Mouse (Mus musculus) hindbrain, postnatal 0 days (tissue): ENCODE data around the gene Prdx2. TPM values are rescaled to one million over a fixed set of nuclear protein-coding genes. Genes with fewer than 3 reads are reported as not detected.

Source experiments
- ATAC-seq: fragments of 200-750 bp; cut with Nextera tagmentation; 2 replicates; pipeline ENCODE4 v1.8.0; 2017; ENCODE audit warnings: mild to moderate bottlenecking, moderate TSS enrichment, moderate library complexity
- DNase-seq: peaks from one replicate; pipeline ENCODE4 v3.0.0-alpha.2; 2015; ENCODE audit warnings: low spot score
- H3K27ac ChIP-seq: fragments of 300-500 bp; sonication (generic); 2 replicates; pipeline ENCODE4 v1.5.1; 2014; ENCODE audit warnings: mild to moderate bottlenecking
- H3K27me3 ChIP-seq: fragments of 300-500 bp; sonication (generic); 2 replicates; pipeline ENCODE4 v1.6.1; 2014; ENCODE audit warnings: low read length, mixed read lengths; ENCODE audit not compliant: insufficient read depth
- H3K36me3 ChIP-seq: fragments of 300-500 bp; sonication (generic); 2 replicates; pipeline ENCODE4 v1.6.1; 2014; ENCODE audit warnings: low read length, mixed read lengths; ENCODE audit not compliant: insufficient read depth
- H3K4me1 ChIP-seq: fragments of 300-500 bp; sonication (generic); 2 replicates; pipeline ENCODE4 v1.6.1; 2014; ENCODE audit warnings: antibody characterized with exemption, low read length, mixed read lengths; ENCODE audit not compliant: insufficient read depth
- H3K4me2 ChIP-seq: fragments of 300-500 bp; sonication (generic); 2 replicates; pipeline ENCODE4 v1.6.1; 2014; ENCODE audit warnings: low read depth, mild to moderate bottlenecking, low read length, moderate library complexity, mixed read lengths
- H3K4me3 ChIP-seq: fragments of 300-500 bp; sonication (generic); 2 replicates; pipeline ENCODE4 v1.5.1; 2014; ENCODE audit warnings: low read length
- H3K9ac ChIP-seq: fragments of 300-500 bp; sonication (generic); replicated peaks from 2 replicates; pipeline ENCODE4 v1.6.1; 2014; ENCODE audit warnings: mild to moderate bottlenecking, low read length, moderate library complexity, mixed read lengths
- H3K9me3 ChIP-seq: fragments of 300-500 bp; sonication (generic); 2 replicates; pipeline ENCODE4 v1.6.1; 2016; ENCODE audit warnings: low read length, mixed read lengths
- CTCF ChIP-seq: IDR thresholded peaks from 2 replicates; pipeline ENCODE4 v1.5.1; 2016; ENCODE audit warnings: antibody characterized with exemption, control low read depth, low read depth
- WGBS: fragments of 180-500 bp; shearing (Covaris S2); extraction: QIAGEN DNeasy Blood & Tissue Kit; methylation state at CpG from one replicate; pipeline ENCODE4 v1.1.7; 2014; 5-methylcytosine and 5-hydroxymethylcytosine counted together
- polyA plus RNA-seq: library from polyadenylated mRNA; unstranded; fragments of >200 nt; fragmentation: Nextera tagmentation; extraction: Ambion mirVana; gene quantifications from 2 replicates; pipeline ENCODE4 v1.2.1, GENCODE M21; 2015
- total RNA-seq: library from RNA; depleted of rRNA; stranded (reverse); fragments of >200 nt; gene quantifications from 2 replicates; pipeline ENCODE4 v1.2.3, GENCODE M21; 2014

Prdx2 gene
- total and polyA plus RNA-seq, 2 experiments from 2014 or later, result 763 to 937 TPM

DNA sequence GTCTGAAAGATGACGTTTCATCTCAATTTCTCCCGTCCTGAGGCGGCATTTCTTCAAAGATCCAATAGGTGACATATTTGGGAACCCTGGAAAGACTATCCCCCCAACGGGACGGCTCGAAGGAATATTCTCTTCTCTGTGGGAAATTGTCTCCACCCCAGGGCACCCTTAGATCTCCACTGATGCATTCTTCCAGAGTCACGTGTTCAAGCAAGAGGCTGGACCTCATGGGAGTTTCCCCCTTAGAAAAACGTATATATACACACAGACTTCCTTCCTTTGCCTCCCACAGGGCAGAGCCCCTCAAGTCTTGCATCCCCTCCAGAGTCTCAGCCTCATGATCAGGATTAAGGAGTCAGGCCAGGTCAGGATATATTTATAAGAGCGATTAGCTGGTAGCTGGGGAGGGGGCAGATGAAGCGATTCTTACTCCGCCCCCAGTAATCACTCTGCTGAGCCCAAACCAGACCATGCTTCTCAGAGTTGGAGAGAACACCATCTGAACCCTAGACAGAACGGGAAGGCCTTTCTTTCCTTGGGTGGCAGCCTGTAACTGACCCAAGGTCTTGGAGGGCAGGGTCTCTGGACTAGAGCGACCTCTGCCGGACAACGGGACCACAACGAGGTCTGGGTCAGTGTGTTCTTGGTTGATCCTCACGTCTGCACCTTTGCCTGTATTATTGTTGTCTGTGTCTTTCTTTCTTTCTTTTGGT is 22.7 kb upstream of the Prdx2 start, which contains the start of gene Rtbdn:
Rtbdn (plus strand) TSS at position 464 of the 713 bp plus-strand sequence.
- ATAC-seq (peak; percentile 30), DNase-seq (peak; percentile 61)
- Histone ChIP-seq H3K4me3 (peak within 1 kb of the TSS; percentile 66), H3K27me3 (peaks cover 13% of the 10 kb centered on the region; the same call in 1 of the 2 replicates), H3K4me1 (peaks cover 8% of the 10 kb centered on the region; the same call in 1 of the 2 replicates), H3K36me3 (no peaks in the 10 kb centered on the region), H3K27ac (peak within 1 kb of the TSS; percentile 81), H3K9me3 (no peaks in the 10 kb centered on the region), H3K4me2 (peak within 1 kb of the TSS; percentile 72), H3K9ac (peak within 1 kb of the TSS; percentile 80)
- WGBS, result 4% methylated on average over 17 of the region's 17 CpGs
- peak; percentile 65 for TF ChIP-seq CTCF

DNA sequence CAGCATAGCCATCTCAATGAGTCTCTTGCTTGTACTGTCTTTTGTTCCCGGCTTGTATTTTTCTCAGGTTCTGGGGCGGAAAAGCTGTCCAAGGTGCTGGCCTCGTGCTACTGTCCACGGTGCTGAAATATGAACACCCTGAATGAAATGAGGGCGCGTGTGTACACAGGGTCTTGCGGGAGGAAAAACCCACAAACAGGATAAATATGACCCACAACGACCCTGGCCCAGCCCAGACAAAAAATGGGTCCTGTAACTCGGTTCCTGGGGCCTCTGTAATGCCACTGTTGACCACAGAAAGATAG is 22.2 kb upstream of the Prdx2 start:
- H3K4me1 ChIP-seq, result peaks cover 8% of the 10 kb centered on the region; the same call in 1 of the 2 replicates
- no peak for DNase-seq
- H3K9me3 ChIP-seq, result no peaks in the 10 kb centered on the region
- peak overlapping the region; percentile 72; the same call in 1 of the 2 replicates for H3K4me2 ChIP-seq
- ATAC-seq, result no peak
- 18% methylated on average over 9 of the region's 9 CpGs for WGBS
- no peak for TF ChIP-seq CTCF
- no peak overlapping the region for H3K27ac ChIP-seq
- no peak overlapping the region for H3K9ac ChIP-seq
- no peaks in the 10 kb centered on the region for H3K36me3 ChIP-seq
- peaks cover 13% of the 10 kb centered on the region; the same call in 1 of the 2 replicates for H3K27me3 ChIP-seq
- H3K4me3 ChIP-seq, result no peak overlapping the region

DNA sequence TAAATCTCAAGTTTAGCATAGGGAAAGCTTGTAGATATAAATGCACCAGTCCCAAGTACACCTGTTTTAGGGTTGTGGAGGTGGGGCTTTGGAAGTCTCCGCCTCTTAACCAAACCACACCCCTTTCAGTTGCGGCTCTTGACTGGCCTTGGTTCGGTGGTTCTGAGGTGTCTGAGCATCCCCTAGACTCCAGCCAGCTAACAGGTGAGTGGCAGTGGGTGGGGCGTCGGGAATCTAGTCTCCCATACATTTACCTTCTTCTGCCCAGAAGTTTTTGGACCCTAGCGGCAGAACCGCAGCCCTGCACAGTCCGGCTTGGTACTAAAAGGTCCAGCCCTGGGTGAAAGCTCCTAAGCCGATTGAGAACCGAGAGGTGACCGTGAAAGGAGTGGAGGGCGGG is 19.6 kb upstream of the Prdx2 start:
- Histone ChIP-seq H3K4me3 (no peak overlapping the region), H3K9ac (no peak overlapping the region), H3K4me1 (peaks cover 3% of the 10 kb centered on the region; the same call in 1 of the 2 replicates), H3K9me3 (no peaks in the 10 kb centered on the region), H3K4me2 (no peak overlapping the region), H3K27me3 (peaks cover 13% of the 10 kb centered on the region; the same call in 1 of the 2 replicates), H3K27ac (no peak overlapping the region), H3K36me3 (no peaks in the 10 kb centered on the region)
- TF ChIP-seq CTCF, result no peak
- DNase-seq (no peak), ATAC-seq (no peak)
- WGBS, result 18% methylated on average over 12 of the region's 12 CpGs

DNA sequence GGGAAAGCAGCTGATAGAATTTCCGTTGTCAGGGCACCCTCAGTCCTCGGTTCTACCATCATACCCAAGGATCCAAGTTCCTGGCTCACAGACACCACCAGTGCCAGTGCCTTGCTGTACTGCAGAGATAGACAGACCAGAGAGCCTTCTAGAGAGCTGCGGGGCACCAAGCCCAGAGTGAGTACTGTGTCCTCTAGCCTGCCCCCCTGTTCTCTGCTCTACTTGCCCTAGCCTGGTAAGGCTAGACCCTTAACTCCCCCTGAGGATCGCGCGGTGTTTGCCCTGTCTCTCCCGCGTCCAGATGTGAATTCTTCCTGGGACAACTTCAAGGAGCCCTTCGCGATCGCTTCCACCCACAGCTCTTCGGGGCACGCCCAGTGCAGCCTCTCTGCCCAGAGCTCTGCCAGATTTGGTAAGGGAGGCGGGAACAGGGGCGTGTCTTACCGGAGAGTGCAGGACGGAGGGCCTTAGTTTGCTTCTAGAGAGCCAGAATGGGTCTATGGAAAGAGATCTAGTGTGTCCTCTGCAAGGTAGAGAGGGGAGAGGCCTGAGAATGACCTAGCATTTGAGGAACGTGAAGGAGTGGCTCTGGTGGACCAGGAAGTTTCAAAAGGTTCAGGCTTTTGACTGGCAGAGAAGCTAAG is 16.7 kb upstream of the Prdx2 start:
- no peak for TF ChIP-seq CTCF
- no peaks in the 10 kb centered on the region for H3K9me3 ChIP-seq
- H3K36me3 ChIP-seq, result no peaks in the 10 kb centered on the region
- H3K4me3 ChIP-seq, result no peak overlapping the region
- no peak overlapping the region for H3K4me2 ChIP-seq
- H3K27ac ChIP-seq, result no peak overlapping the region
- H3K9ac ChIP-seq, result no peak overlapping the region
- no peaks in the 10 kb centered on the region for H3K4me1 ChIP-seq
- 9% methylated on average over 18 of the region's 18 CpGs for WGBS
- ATAC-seq (no peak), DNase-seq (no peak)
- peaks cover 4% of the 10 kb centered on the region; the same call in 1 of the 2 replicates for H3K27me3 ChIP-seq

DNA sequence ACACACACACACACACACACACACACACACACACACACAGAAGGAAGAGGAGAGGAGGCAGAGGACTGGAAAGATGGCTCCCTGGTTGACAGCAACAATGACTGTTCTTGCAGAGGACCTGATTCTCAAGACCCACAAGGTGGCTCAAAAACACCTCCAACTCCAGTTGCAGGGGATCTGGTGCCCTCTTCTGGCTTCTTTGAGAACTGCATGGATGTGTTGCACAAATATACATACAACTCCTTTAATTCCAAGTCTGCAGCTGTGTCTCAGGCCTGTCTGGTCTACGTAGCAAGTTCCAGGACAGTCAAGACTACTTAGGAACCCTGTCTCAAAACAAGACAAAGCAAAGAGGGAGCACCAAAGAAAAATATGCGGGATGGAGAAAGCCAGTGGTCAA is 12.6 kb upstream of the Prdx2 start:
- 45% methylated on average over 2 of the region's 2 CpGs for WGBS
- Histone ChIP-seq H3K9me3 (no peaks in the 10 kb centered on the region), H3K36me3 (no peaks in the 10 kb centered on the region), H3K27ac (no peak overlapping the region), H3K4me3 (no peak overlapping the region), H3K27me3 (no peaks in the 10 kb centered on the region), H3K4me2 (no peak overlapping the region), H3K9ac (no peak overlapping the region), H3K4me1 (no peaks in the 10 kb centered on the region)
- TF ChIP-seq CTCF, result peak; percentile 94
- DNase-seq, result peak; percentile 90
- peak; percentile 34; the same call in 1 of the 2 replicates for ATAC-seq

DNA sequence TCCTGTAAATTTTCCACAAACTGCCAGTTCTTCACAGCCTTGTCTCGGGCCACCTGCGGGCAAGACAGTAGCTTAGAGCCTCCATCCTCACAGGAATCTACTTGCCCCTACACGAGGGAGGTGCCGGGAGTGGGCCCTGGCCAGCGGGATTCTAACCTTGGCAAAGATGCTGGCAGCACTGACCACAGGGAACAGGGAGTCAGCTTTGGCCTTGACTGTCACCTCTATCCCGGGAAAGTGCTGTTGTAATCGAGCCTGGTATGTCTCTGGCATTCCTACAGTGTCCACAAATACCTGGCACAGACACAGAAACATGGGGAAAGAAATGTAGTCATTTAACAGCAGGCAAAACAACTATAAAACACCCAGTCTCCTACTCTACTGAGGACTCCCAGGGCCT is 9.6 kb upstream of the Prdx2 start:
- no peak overlapping the region for H3K4me3 ChIP-seq
- TF ChIP-seq CTCF, result no peak
- H3K36me3 ChIP-seq, result no peaks in the 10 kb centered on the region
- H3K27me3 ChIP-seq, result no peaks in the 10 kb centered on the region
- no peaks in the 10 kb centered on the region for H3K4me1 ChIP-seq
- no peak overlapping the region for H3K9ac ChIP-seq
- WGBS, result 90% methylated on average over 7 of the region's 7 CpGs
- no peaks in the 10 kb centered on the region for H3K9me3 ChIP-seq
- no peak for ATAC-seq
- no peak overlapping the region for H3K27ac ChIP-seq
- no peak for DNase-seq
- H3K4me2 ChIP-seq, result no peak overlapping the region

DNA sequence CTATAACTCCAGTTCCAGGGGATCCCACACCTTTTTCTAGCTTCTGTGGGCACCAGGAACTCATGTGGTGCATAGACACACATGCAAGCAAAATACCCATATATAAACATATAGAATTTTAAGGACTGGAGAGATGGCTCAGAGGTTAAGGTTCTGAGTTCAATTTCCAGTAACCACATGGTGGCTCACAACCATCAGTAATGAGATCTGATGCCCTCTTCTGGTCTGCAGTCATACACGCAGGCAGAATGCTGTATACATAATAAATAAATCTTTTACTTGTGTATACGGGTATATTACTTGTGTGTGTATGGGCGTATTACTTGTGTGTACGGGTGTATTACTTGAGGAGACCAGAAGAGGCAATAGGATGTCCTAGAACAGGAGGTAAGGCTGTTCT is 5.4 kb upstream of the Prdx2 start:
- Histone ChIP-seq H3K4me1 (peaks cover 9% of the 10 kb centered on the region; the same call in 1 of the 2 replicates), H3K4me3 (no peak overlapping the region), H3K9ac (no peak overlapping the region), H3K36me3 (no peaks in the 10 kb centered on the region), H3K27ac (no peak overlapping the region), H3K9me3 (no peaks in the 10 kb centered on the region), H3K27me3 (no peaks in the 10 kb centered on the region), H3K4me2 (no peak overlapping the region)
- no peak for ATAC-seq
- TF ChIP-seq CTCF, result peak; percentile 10; the same call in 1 of the 2 replicates
- DNase-seq, result no peak
- WGBS, result 87% methylated on average over 4 of the region's 4 CpGs
